Mouse (Mus musculus) stomach, postnatal 0 days (tissue): ENCODE measurements around the gene Kcne2.

Experiments used
- CTCF ChIP-seq: IDR thresholded peaks from 2 replicates; pipeline ENCODE4 v1.5.1; 2016; ENCODE audit warnings: antibody characterized with exemption, low read depth, mild to moderate bottlenecking, moderate library complexity
- EP300 ChIP-seq: optimal IDR thresholded peaks from 2 replicates; pipeline ENCODE3; 2016; ENCODE audit warnings: antibody characterized with exemption

DNA sequence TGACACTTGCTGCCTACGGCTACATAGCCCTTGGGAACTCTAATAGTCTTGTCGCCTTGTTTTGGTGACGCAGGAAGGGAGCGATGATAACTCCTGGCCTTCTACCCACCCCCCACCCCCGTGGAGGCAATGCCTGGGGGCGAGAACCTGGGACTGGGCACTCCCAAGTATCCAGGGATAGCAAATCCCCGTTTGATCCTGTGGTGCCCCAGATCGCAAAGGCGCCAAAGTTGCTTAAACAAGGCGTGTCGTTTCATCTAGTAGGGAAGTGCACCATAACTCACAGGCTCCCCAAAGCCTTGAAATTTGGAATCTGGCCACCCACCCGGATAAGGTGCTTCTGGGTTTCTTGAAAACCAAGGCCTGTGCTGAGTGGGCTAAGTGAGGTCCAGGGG is 9.2 kb downstream of the Kcne2 start:
- TF ChIP-seq EP300 (no peak), CTCF (no peak)
